Mouse (Mus musculus): ENCODE measurements around the gene Amph. TPM values are rescaled to one million over a fixed set of nuclear protein-coding genes. Genes with fewer than 3 reads are reported as not detected.
"Not testable (repeated sequence)": the region's sequence is repeated elsewhere in the genome, so short reads cannot be mapped to it uniquely, and the experiment has no call there.

Gene Amph
- polyA plus RNA-seq (2015; fragmentation: Nextera tagmentation; extraction: Ambion mirVana) = 77.2 and 83.8 TPM in 2 replicates

DNA sequence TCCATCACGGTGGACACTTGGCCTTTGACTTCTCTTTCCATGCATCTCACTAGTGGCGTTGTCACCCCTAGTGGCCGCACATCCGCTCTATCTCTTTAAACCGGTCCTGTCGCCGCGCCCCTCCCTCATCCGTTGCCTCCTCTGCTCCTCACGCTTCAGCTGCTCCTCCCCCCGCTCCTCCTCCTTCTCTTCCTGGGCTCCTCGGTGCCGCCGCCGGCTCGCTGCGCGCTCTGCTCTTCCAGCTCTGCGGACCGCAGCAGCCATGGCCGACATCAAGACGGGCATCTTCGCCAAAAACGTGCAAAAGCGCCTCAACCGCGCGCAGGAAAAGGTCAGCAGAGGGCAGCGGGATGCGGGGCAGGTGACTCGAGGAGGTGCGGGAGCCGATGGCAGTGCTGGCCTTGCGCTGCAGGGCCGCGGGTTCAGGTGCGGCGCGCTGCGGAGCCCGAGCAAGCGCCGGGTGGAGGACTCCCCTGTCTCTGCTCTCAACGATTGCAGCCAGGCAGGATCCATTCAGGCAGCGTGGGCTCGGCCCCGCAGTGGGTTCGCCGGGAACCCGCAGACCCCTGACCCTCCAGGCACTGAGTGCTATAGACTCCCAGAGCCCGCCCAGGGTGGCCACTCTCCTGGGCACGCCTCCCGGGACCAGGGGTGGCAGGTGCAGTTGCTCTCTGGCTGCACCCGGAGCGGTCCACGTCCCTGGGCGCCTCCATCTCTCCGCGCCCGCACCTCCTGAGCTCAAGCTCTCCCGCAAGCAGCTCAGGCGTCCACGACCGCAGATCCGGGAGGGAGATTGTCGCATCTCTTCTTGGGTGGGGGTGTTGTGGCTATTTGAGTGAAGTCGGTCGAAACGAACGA, at the start of gene Amph:
TSS of gene Amph (plus strand) at position 35 of the 858 bp plus-strand sequence.
- no peaks in the 10 kb centered on the region for H3K36me3 ChIP-seq
- no peaks in the 10 kb centered on the region for H3K27me3 ChIP-seq (replicated peaks)
- H3K9ac ChIP-seq (replicated peaks) = peak within 1 kb of the TSS; percentile 98
- peak; percentile 98 for ATAC-seq (ENCODE audit: low FRiP score)
- no peaks in the 10 kb centered on the region for H3K9me3 ChIP-seq (replicated peaks)
- H3K27ac ChIP-seq (replicated peaks) = peak within 1 kb of the TSS; percentile 93
- peak within 1 kb of the TSS; percentile 68 for H3K4me2 ChIP-seq
- WGBS = under 1% methylated on average over 70 of the region's 70 CpGs
- H3K4me3 ChIP-seq (replicated peaks) = peak within 1 kb of the TSS; percentile 94
- peaks cover 24% of the 10 kb centered on the region for H3K4me1 ChIP-seq

DNA sequence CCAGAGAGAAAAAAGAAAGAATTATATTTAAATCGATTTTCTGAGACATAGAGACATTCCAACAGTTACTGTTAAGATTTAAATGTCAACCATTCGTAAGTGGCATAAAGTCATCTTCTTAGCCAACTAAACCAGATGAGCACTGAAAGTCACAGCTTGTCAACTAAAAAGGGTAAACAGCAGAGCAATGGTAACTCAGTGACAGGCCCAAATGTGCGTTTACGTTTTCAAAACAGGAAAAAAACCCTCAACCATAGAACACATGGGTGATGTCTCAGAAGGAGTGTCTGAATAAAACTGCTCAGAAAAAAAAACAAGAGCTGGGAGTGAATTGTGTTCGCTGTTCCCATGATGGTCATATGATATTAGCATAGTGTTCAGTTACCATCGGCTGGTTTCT, 44.4 kb upstream of the Amph start:
- H3K4me3 ChIP-seq (replicated peaks) = no peak overlapping the region
- H3K9ac ChIP-seq (replicated peaks) = no peak overlapping the region
- 94% methylated on average over 6 of the region's 6 CpGs for WGBS
- no peak overlapping the region for H3K27ac ChIP-seq (replicated peaks)
- no peak for ATAC-seq (ENCODE audit: low FRiP score)
- no peaks in the 10 kb centered on the region for H3K36me3 ChIP-seq
- no peak overlapping the region for H3K4me2 ChIP-seq
- H3K4me1 ChIP-seq = no peaks in the 10 kb centered on the region
- no peaks in the 10 kb centered on the region for H3K27me3 ChIP-seq (replicated peaks)
- H3K9me3 ChIP-seq (replicated peaks) = no peaks in the 10 kb centered on the region

DNA sequence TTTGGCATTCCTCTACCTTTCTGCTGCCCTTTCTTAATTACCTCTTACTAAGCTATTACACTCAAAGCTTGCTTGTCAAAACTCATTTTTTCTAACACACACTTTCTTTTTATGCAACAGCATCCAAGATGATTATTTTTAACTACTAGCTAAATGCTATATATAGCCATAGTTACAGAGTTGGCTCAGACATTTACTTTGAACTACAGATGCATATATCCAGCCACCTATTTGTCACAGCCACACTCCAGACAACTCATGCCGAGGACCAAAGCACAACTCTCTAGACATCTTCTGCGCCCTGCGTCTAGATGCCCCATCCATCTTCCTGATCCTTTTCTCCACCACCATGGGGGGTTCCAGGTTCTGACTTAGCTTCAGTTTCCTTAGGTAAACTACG, 33.2 kb upstream of the Amph start:
- no peak overlapping the region for H3K4me3 ChIP-seq (replicated peaks)
- ATAC-seq (ENCODE audit: low FRiP score) = no peak
- H3K4me1 ChIP-seq = no peaks in the 10 kb centered on the region
- H3K9me3 ChIP-seq (replicated peaks) = no peaks in the 10 kb centered on the region
- H3K27me3 ChIP-seq (replicated peaks) = no peaks in the 10 kb centered on the region
- 66% methylated on average over 4 of the region's 4 CpGs for WGBS
- no peaks in the 10 kb centered on the region for H3K36me3 ChIP-seq
- H3K4me2 ChIP-seq = no peak overlapping the region
- no peak overlapping the region for H3K27ac ChIP-seq (replicated peaks)
- no peak overlapping the region for H3K9ac ChIP-seq (replicated peaks)

DNA sequence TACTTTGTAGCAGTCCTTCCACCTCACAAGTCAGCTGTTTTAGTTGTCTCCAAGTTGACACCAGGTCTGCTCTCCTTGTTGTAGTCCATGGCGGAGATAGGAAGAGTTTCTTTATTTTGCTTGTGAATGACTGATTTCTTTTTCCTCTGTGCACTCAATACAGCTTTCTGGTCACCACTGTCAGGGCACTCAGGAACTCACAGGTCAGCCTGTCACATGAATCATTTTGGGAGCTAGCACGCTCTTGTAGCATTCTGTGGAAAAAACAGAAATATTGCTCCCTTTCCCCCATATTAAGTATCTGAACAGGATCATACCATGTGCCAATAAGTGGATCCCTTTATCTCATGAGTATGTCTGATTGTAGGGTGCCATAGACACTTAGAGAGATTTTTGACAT, 14.8 kb upstream of the Amph start:
- not testable (repeated sequence) for H3K4me3 ChIP-seq (replicated peaks); H3K4me1 ChIP-seq; ATAC-seq (ENCODE audit: low FRiP score); H3K27ac ChIP-seq (replicated peaks); H3K36me3 ChIP-seq; H3K4me2 ChIP-seq; H3K9me3 ChIP-seq (replicated peaks); H3K9ac ChIP-seq (replicated peaks); H3K27me3 ChIP-seq (replicated peaks)
- 39% methylated on average over 1 of the region's 2 CpGs for WGBS

DNA sequence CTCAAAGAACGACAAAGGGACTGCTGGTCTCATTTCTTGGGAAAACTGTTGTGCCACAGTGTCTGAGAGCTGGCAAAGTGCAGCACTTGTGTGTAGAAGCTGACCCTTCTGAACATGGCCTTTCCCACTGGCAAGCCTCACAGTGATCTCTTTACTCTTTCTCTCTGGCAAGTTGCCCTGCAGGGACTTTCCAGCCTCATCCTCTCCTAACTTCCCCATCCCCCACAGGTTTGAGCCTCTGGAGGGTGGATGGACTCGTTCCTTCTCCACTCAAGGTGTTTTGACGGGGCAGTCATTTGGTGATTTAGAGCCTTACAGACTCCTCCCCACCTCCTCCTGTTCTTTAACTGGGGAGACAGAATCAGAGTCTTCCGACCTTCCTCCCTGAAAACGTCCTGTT, 319 bp upstream of the Amph start:
- H3K27ac ChIP-seq (replicated peaks) = peak overlapping the region; percentile 93
- no peaks in the 10 kb centered on the region for H3K36me3 ChIP-seq
- peak overlapping the region; percentile 94 for H3K4me3 ChIP-seq (replicated peaks)
- 14% methylated on average over 5 of the region's 5 CpGs for WGBS
- peaks cover 23% of the 10 kb centered on the region for H3K4me1 ChIP-seq
- H3K9me3 ChIP-seq (replicated peaks) = no peaks in the 10 kb centered on the region
- H3K4me2 ChIP-seq = peak overlapping the region; percentile 68
- no peaks in the 10 kb centered on the region for H3K27me3 ChIP-seq (replicated peaks)
- no peak; the same call in 1 of the 2 replicates for ATAC-seq (ENCODE audit: low FRiP score)
- H3K9ac ChIP-seq (replicated peaks) = peak overlapping the region; percentile 98

DNA sequence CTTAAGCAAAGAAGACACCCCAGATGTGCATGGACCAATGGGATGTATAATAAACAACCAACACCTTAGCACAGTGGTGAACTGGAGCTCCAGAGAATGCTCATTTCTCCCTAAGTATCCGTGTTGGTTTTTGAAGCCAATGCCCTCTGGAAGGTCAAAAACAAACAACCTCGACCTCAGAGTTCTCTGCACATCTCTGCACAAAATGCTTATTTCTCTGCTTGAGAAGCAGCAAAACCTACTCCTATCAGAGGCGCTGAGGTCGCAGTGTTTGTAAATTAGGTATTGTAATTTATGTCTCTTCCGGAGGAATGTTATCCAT, 985 bp downstream of the Amph start:
- 4% methylated on average over 5 of the region's 5 CpGs for WGBS
- Histone ChIP-seq H3K9ac (replicated peaks) (peak overlapping the region; percentile 98), H3K36me3 (no peaks in the 10 kb centered on the region), H3K27me3 (replicated peaks) (no peaks in the 10 kb centered on the region), H3K4me3 (replicated peaks) (peak overlapping the region; percentile 94), H3K4me2 (peak overlapping the region; percentile 68), H3K27ac (replicated peaks) (peak overlapping the region; percentile 93), H3K4me1 (peaks cover 27% of the 10 kb centered on the region), H3K9me3 (replicated peaks) (no peaks in the 10 kb centered on the region)
- ATAC-seq (ENCODE audit: low FRiP score) = peak; percentile 21; the same call in 1 of the 2 replicates

DNA sequence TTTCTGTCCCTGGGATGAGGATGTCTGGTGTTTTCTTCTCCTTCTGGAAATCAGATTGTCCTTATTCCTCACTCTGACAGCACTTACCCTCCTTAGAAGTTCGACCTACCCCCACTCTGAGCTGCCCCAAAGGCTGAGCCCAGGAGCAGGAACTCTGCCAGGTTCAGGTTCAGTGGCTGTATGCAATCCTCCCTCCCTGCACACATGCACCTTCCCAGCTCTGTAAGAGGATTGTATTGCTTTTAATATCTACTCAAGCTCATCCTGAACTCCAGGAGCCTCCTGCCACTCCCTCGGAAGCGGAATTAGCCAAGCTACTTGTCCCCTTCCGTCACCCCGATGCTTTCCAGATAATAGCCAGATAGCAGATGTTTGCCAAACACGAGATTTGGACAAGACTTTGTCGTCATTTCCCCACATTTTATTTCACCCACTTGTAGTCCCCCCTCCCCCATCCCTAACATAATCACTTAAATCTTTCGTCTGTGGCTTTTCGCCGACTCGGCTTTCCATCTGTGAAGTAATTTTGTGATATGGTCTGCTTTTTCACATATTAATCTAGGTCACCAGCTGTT, 1.7 kb downstream of the Amph start:
- H3K4me2 ChIP-seq = peak overlapping the region; percentile 68
- H3K4me1 ChIP-seq = peaks cover 27% of the 10 kb centered on the region
- WGBS = 52% methylated on average over 11 of the region's 11 CpGs
- H3K9me3 ChIP-seq (replicated peaks) = no peaks in the 10 kb centered on the region
- H3K9ac ChIP-seq (replicated peaks) = peak overlapping the region; percentile 98
- H3K27ac ChIP-seq (replicated peaks) = no peak overlapping the region
- no peak for ATAC-seq (ENCODE audit: low FRiP score)
- no peaks in the 10 kb centered on the region for H3K27me3 ChIP-seq (replicated peaks)
- H3K4me3 ChIP-seq (replicated peaks) = peak overlapping the region; percentile 94
- H3K36me3 ChIP-seq = no peaks in the 10 kb centered on the region

DNA sequence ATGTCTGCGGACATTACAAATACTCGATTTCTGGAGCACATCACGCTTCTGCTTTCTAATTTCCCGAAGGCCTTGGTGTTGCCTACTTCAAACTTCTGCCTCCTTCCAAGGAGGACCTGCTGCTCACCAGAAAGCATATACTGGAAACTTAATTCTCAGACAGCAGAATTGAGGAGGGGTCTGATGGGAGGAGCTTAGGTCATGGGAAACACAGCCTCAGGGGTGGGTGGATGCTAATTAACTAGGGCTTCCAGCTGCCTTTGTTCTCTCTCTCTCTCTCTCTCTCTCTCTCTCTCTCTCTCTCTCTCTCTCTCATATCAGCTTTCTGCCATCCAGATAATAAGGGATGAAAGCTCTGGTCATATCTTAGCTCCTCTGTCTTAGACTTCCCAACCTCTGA, 5.6 kb downstream of the Amph start:
- Histone ChIP-seq H3K4me2 (no peak overlapping the region), H3K36me3 (no peaks in the 10 kb centered on the region), H3K27me3 (replicated peaks) (no peaks in the 10 kb centered on the region), H3K4me3 (replicated peaks) (no peak overlapping the region), H3K9me3 (replicated peaks) (no peaks in the 10 kb centered on the region), H3K27ac (replicated peaks) (no peak overlapping the region), H3K4me1 (peaks cover 18% of the 10 kb centered on the region), H3K9ac (replicated peaks) (no peak overlapping the region)
- no peak for ATAC-seq (ENCODE audit: low FRiP score)
- WGBS = 93% methylated on average over 4 of the region's 4 CpGs

DNA sequence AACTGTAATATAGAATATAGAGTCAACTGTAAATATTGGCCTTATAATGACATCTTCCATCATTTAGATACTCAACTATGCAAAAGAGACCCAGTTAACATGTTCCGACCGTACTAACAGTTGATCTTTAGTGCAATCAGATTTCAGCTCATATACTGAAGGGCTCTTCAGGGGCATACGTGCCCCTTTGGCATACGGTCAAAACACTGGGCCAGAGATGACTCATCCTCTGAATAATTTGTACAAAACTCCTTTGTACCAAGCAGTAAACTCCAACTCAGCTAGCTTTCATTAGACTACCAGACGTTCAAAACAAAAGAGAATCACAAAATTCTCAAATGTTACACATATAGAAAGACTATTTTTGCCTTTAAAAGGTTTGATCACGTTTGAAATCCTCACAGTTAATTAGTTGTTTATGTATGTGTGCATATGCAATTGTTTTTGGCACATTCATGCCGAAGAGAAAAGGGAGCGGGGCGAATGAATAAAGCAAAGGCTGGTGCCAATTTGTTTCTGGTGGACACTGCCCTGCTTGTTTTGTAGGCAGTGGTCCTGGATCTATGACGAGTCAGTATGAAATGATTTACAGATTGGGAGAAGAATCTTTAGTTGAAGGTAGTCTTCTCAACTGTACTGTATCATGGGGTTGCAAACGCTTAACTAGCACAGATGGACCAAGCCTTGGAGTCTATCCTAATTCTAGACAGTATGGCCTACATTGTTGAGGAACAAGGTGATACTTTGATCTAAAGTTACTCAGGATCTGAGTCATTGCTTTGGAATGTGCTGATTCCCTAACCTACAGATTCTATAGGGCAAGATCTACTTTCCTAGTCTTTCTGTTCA, 8.3 kb downstream of the Amph start:
- WGBS = 78% methylated on average over 11 of the region's 11 CpGs
- H3K4me1 ChIP-seq = peaks cover 3% of the 10 kb centered on the region
- H3K4me3 ChIP-seq (replicated peaks) = no peak overlapping the region
- no peak overlapping the region for H3K27ac ChIP-seq (replicated peaks)
- no peak overlapping the region for H3K9ac ChIP-seq (replicated peaks)
- no peaks in the 10 kb centered on the region for H3K36me3 ChIP-seq
- H3K4me2 ChIP-seq = no peak overlapping the region
- no peak for ATAC-seq (ENCODE audit: low FRiP score)
- no peaks in the 10 kb centered on the region for H3K9me3 ChIP-seq (replicated peaks)
- no peaks in the 10 kb centered on the region for H3K27me3 ChIP-seq (replicated peaks)

DNA sequence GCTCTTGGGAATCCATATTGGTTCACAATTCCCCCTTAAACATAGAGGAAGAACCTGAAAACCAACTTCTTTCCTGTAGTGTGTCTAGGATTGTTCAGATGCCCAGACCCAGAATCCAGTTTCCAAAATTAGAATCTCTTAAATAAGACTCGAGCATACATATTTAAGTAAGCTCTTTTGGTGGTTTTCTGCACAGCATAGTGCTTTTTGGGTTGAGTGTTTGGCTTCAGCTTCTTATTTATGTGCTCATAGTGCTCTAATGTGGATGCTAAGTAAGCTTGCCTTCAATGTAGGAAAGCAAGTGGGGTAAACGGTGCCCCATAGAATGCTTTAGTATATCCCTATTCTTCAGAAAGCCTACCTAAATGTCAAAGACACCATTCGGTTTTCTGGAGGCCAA, 9.0 kb downstream of the Amph start:
- Histone ChIP-seq H3K9me3 (replicated peaks) (no peaks in the 10 kb centered on the region), H3K36me3 (no peaks in the 10 kb centered on the region), H3K4me2 (no peak overlapping the region), H3K4me1 (peaks cover 3% of the 10 kb centered on the region), H3K27me3 (replicated peaks) (no peaks in the 10 kb centered on the region), H3K9ac (replicated peaks) (no peak overlapping the region), H3K27ac (replicated peaks) (no peak overlapping the region), H3K4me3 (replicated peaks) (no peak overlapping the region)
- WGBS = 89% methylated on average over 3 of the region's 3 CpGs
- no peak for ATAC-seq (ENCODE audit: low FRiP score)

DNA sequence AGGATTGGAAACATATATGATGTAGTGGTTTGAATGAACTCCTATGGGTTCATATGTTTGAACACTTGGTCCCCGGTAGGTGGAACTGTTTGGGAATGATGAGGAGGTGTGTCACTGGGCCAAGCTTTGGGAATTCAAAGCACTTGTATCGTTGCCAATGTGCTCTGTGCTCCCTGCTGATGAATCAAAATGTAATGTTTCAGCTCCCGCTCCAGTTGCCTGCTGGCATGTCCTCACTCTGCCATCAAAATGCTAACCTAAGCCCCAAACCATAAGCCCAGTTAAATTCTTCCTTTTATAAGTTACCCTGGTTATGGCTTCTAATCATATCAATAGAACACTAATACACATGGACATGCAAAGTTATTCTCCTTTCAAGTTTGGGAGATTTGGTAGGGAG, 24.6 kb downstream of the Amph start:
- no peak overlapping the region for H3K4me2 ChIP-seq
- no peak for ATAC-seq (ENCODE audit: low FRiP score)
- peaks cover 2% of the 10 kb centered on the region; the same call in 1 of the 2 replicates for H3K36me3 ChIP-seq
- H3K27me3 ChIP-seq (replicated peaks) = no peaks in the 10 kb centered on the region
- H3K9me3 ChIP-seq (replicated peaks) = no peaks in the 10 kb centered on the region
- 88% methylated on average over 3 of the region's 3 CpGs for whole genome bisulfite sequencing
- H3K4me1 ChIP-seq = no peaks in the 10 kb centered on the region
- H3K4me3 ChIP-seq (replicated peaks) = no peak overlapping the region
- H3K27ac ChIP-seq (replicated peaks) = no peak overlapping the region
- no peak overlapping the region for H3K9ac ChIP-seq (replicated peaks)
